Mouse (Mus musculus): Measurements from ENCODE around the gene Pip4k2b. TPM values are rescaled to one million over a fixed set of nuclear protein-coding genes. Genes with fewer than 3 reads are reported as not detected.
"Not testable (repeated sequence)": the region's sequence is repeated elsewhere in the genome, so short reads cannot be mapped to it uniquely, and the experiment has no call there.

Pip4k2b gene
- polyA plus RNA-seq, 1 experiment from 2014 or later, result 1.7 TPM

DNA sequence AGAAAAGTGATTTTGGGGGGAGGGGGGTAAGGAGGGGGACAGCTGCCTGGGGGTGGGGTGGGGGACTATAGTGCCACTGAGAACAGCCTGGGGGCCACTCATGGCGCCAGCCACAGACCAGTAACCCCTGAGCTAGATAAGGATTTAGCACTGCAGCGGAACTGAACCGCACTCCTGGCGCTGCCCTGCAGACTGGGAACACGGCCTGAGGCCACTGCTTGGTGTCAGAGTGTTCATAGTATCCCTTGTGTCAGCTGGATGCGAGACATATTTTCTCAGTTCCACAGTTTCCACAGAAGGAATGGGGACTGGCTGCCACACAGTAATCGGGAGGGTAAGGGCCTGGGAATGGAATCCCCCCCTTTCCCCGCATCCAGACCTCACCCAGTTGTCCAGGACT lies 28.5 kb downstream of the Pip4k2b start:
- Histone ChIP-seq H3K9ac (ENCODE audit: low read length) (no peak overlapping the region), H3K27ac (ENCODE audit: low read depth) (no peak overlapping the region), H3K36me3 (ENCODE audit: control insufficient read depth, insufficient read depth, low read length) (peaks cover 77% of the 10 kb centered on the region), H3K4me1 (replicated peaks; ENCODE audit: control insufficient read depth, insufficient read depth, low read length) (no peaks in the 10 kb centered on the region), H3K4me2 (ENCODE audit: low read length) (no peak overlapping the region), H3K27me3 (replicated peaks; ENCODE audit: control insufficient read depth, insufficient read depth, low read length) (no peaks in the 10 kb centered on the region), H3K9me3 (ENCODE audit: control insufficient read depth, low read length) (no peaks in the 10 kb centered on the region), H3K4me3 (ENCODE audit: low read depth, low read length) (no peak overlapping the region)
- WGBS, result 90% methylated on average over 8 of the region's 8 CpGs
- DNase-seq (ENCODE audit: low spot score), result no peak
- no peak for ATAC-seq (replicated peaks; ENCODE audit: low FRiP score, low TSS enrichment, low read depth)

GRCm38 (mm10) chr11:97714784-97715760 lies 29.4 kb downstream of the Pip4k2b start:
- Histone ChIP-seq H3K4me2 (ENCODE audit: low read length) (no peak overlapping the region), H3K36me3 (ENCODE audit: control insufficient read depth, insufficient read depth, low read length) (peaks cover 68% of the 10 kb centered on the region), H3K9ac (ENCODE audit: low read length) (no peak overlapping the region), H3K27me3 (replicated peaks; ENCODE audit: control insufficient read depth, insufficient read depth, low read length) (no peaks in the 10 kb centered on the region), H3K4me3 (ENCODE audit: low read depth, low read length) (no peak overlapping the region), H3K4me1 (replicated peaks; ENCODE audit: control insufficient read depth, insufficient read depth, low read length) (no peaks in the 10 kb centered on the region), H3K9me3 (ENCODE audit: control insufficient read depth, low read length) (no peaks in the 10 kb centered on the region), H3K27ac (ENCODE audit: low read depth) (no peak overlapping the region)
- DNase-seq (ENCODE audit: low spot score) (no peak), ATAC-seq (replicated peaks; ENCODE audit: low FRiP score, low TSS enrichment, low read depth) (no peak)
- WGBS, result 90% methylated on average over 14 of the region's 14 CpGs

DNA sequence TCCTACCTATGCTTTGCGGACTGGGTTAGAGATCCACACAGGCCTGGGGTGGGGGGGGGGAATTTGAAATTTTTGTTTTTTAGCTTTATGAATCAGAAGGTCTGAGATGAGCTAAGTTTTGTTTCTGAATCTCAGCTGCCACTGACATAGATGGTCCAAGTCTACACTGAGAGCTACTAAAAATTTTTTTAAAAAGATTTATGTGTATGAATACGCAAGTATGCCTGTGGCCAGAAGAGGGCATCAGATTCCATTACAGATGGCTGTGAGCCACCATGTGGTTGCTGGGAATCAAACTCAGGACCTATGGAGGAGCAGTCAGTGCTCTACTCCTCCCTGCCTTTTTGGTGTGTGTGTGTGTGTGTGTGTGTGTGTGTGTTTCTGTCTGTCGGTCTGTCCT lies 30.1 kb downstream of the Pip4k2b start:
- H3K9ac ChIP-seq (ENCODE audit: low read length), result no peak overlapping the region
- no peak overlapping the region for H3K4me2 ChIP-seq (ENCODE audit: low read length)
- DNase-seq (ENCODE audit: low spot score) (no peak), ATAC-seq (replicated peaks; ENCODE audit: low FRiP score, low TSS enrichment, low read depth) (no peak)
- no peak overlapping the region for H3K4me3 ChIP-seq (ENCODE audit: low read depth, low read length)
- WGBS, result 94% methylated on average over 3 of the region's 3 CpGs
- H3K27me3 ChIP-seq (replicated peaks; ENCODE audit: control insufficient read depth, insufficient read depth, low read length), result no peaks in the 10 kb centered on the region
- no peak overlapping the region for H3K27ac ChIP-seq (ENCODE audit: low read depth)
- peaks cover 61% of the 10 kb centered on the region for H3K36me3 ChIP-seq (ENCODE audit: control insufficient read depth, insufficient read depth, low read length)
- H3K4me1 ChIP-seq (replicated peaks; ENCODE audit: control insufficient read depth, insufficient read depth, low read length), result no peaks in the 10 kb centered on the region
- H3K9me3 ChIP-seq (ENCODE audit: control insufficient read depth, low read length), result no peaks in the 10 kb centered on the region

DNA sequence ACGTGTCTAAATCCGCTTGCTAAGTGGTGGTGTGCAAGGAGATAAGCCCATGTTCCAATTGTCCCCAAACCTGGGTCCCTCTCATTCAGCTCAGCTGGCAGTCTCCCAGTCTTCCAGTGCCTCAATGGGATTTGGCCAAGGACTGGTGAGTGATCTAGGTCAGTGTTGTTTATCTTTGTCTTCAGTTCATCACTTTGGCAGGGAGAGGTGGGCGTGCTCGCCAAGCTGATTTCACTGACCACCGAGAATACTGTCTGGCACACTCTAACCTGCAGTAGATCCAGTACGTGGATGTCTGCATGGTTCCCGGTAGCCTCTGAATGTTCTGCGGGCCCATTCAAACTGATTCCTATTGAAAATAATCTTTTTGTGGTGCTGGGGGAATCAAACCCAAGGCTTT lies 30.6 kb downstream of the Pip4k2b start:
- Histone ChIP-seq H3K4me2 (ENCODE audit: low read length) (no peak overlapping the region), H3K27ac (ENCODE audit: low read depth) (no peak overlapping the region), H3K27me3 (replicated peaks; ENCODE audit: control insufficient read depth, insufficient read depth, low read length) (no peaks in the 10 kb centered on the region), H3K36me3 (ENCODE audit: control insufficient read depth, insufficient read depth, low read length) (peaks cover 61% of the 10 kb centered on the region), H3K9me3 (ENCODE audit: control insufficient read depth, low read length) (no peaks in the 10 kb centered on the region), H3K4me1 (replicated peaks; ENCODE audit: control insufficient read depth, insufficient read depth, low read length) (no peaks in the 10 kb centered on the region), H3K9ac (ENCODE audit: low read length) (no peak overlapping the region), H3K4me3 (ENCODE audit: low read depth, low read length) (no peak overlapping the region)
- DNase-seq (ENCODE audit: low spot score), result no peak
- WGBS, result 88% methylated on average over 8 of the region's 8 CpGs
- no peak for ATAC-seq (replicated peaks; ENCODE audit: low FRiP score, low TSS enrichment, low read depth)

GRCm38 (mm10) chr11:97712286-97712685 lies 32.2 kb downstream of the Pip4k2b start:
- DNase-seq (ENCODE audit: low spot score) (no peak), ATAC-seq (replicated peaks; ENCODE audit: low FRiP score, low TSS enrichment, low read depth) (no peak)
- H3K9ac ChIP-seq (ENCODE audit: low read length), result no peak overlapping the region
- H3K4me3 ChIP-seq (ENCODE audit: low read depth, low read length), result no peak overlapping the region
- no peak overlapping the region for H3K4me2 ChIP-seq (ENCODE audit: low read length)
- H3K36me3 ChIP-seq (ENCODE audit: control insufficient read depth, insufficient read depth, low read length), result peaks cover 58% of the 10 kb centered on the region
- H3K9me3 ChIP-seq (ENCODE audit: control insufficient read depth, low read length), result no peaks in the 10 kb centered on the region
- no peak overlapping the region for H3K27ac ChIP-seq (ENCODE audit: low read depth)
- no peaks in the 10 kb centered on the region for H3K27me3 ChIP-seq (replicated peaks; ENCODE audit: control insufficient read depth, insufficient read depth, low read length)
- WGBS, result 91% methylated on average over 15 of the region's 15 CpGs
- H3K4me1 ChIP-seq (replicated peaks; ENCODE audit: control insufficient read depth, insufficient read depth, low read length), result no peaks in the 10 kb centered on the region

DNA sequence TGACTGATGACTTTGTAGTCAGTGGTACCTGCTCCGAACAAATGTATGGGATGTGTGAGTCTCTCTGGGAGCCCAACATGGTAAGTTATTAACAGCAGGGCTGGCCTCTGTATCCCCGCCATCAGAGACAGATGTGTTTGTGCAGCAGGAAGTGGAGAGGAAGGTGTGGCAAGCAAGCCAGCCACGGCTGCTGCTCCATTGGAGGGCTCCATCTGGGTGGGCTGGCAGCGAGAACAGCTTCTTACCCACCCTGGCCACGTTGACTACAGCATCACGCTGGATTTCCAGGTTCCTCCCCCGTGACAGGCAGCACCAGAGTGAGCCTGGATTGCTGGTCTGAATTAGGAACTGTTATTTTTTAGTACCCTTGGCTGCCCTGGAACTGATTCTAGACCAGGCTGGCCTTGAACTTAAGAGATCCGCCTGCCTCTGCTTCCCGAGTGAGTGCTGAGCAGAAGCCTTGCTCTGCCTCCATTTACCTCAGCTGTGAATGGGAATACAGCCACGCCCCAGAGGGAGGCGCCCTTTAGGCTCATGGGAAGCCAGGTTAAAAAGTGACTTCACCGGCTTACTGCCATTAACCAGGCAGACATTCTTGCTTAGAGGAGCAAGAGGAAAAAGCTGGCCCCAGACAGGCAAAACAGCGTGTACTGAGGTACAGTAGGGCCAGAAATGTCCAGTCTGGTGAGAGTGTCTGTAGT lies 33.2 kb downstream of the Pip4k2b start:
- no peaks in the 10 kb centered on the region for H3K27me3 ChIP-seq (replicated peaks; ENCODE audit: control insufficient read depth, insufficient read depth, low read length)
- H3K4me1 ChIP-seq (replicated peaks; ENCODE audit: control insufficient read depth, insufficient read depth, low read length), result no peaks in the 10 kb centered on the region
- peaks cover 58% of the 10 kb centered on the region for H3K36me3 ChIP-seq (ENCODE audit: control insufficient read depth, insufficient read depth, low read length)
- WGBS, result 73% methylated on average over 13 of the region's 13 CpGs
- no peak overlapping the region for H3K4me2 ChIP-seq (ENCODE audit: low read length)
- no peaks in the 10 kb centered on the region for H3K9me3 ChIP-seq (ENCODE audit: control insufficient read depth, low read length)
- no peak for DNase-seq (ENCODE audit: low spot score)
- ATAC-seq (replicated peaks; ENCODE audit: low FRiP score, low TSS enrichment, low read depth), result no peak
- no peak overlapping the region for H3K4me3 ChIP-seq (ENCODE audit: low read depth, low read length)
- no peak overlapping the region for H3K9ac ChIP-seq (ENCODE audit: low read length)
- no peak overlapping the region for H3K27ac ChIP-seq (ENCODE audit: low read depth)

GRCm38 (mm10) chr11:97710067-97710466 lies 34.4 kb downstream of the Pip4k2b start:
- not testable (repeated sequence) for H3K4me3 ChIP-seq (ENCODE audit: low read depth, low read length); DNase-seq (ENCODE audit: low spot score); H3K27me3 ChIP-seq (replicated peaks; ENCODE audit: control insufficient read depth, insufficient read depth, low read length); H3K27ac ChIP-seq (ENCODE audit: low read depth); H3K4me1 ChIP-seq (replicated peaks; ENCODE audit: control insufficient read depth, insufficient read depth, low read length); H3K9ac ChIP-seq (ENCODE audit: low read length); H3K9me3 ChIP-seq (ENCODE audit: control insufficient read depth, low read length); ATAC-seq (replicated peaks; ENCODE audit: low FRiP score, low TSS enrichment, low read depth); H3K4me2 ChIP-seq (ENCODE audit: low read length)
- 84% methylated on average over 2 of the region's 2 CpGs for WGBS
- H3K36me3 ChIP-seq (ENCODE audit: control insufficient read depth, insufficient read depth, low read length), result peaks cover 63% of the 10 kb centered on the region

- H3K4me2 ChIP-seq (ENCODE audit: low read length), result peak within 1 kb of the TSS; percentile 83
- H3K4me1 ChIP-seq (replicated peaks; ENCODE audit: control insufficient read depth, insufficient read depth, low read length), result peaks cover 23% of the 10 kb centered on the region
- ATAC-seq (replicated peaks; ENCODE audit: low FRiP score, low TSS enrichment, low read depth) (peak; percentile 84), DNase-seq (ENCODE audit: low spot score) (peak; percentile 98)
- no peaks in the 10 kb centered on the region for H3K27me3 ChIP-seq (replicated peaks; ENCODE audit: control insufficient read depth, insufficient read depth, low read length)
- peaks cover 28% of the 10 kb centered on the region for H3K36me3 ChIP-seq (ENCODE audit: control insufficient read depth, insufficient read depth, low read length)
- peak within 1 kb of the TSS; percentile 82 for H3K9ac ChIP-seq (ENCODE audit: low read length)
- 0% methylated on average over 35 of the region's 35 CpGs for WGBS
- H3K27ac ChIP-seq (ENCODE audit: low read depth), result peak within 1 kb of the TSS; percentile 80
- H3K9me3 ChIP-seq (ENCODE audit: control insufficient read depth, low read length), result no peaks in the 10 kb centered on the region
- peak within 1 kb of the TSS; percentile 95 for H3K4me3 ChIP-seq (ENCODE audit: low read depth, low read length)
Observed at GRCm38 (mm10) chr11:97703039-97703826, 41.3 kb downstream of the Pip4k2b start, which contains the start of gene Psmb3. Gene Psmb3 (plus strand): TSS chr11:97703399.
